Mouse (Mus musculus) embryonic facial prominence, embryonic 15.5 days (tissue): ENCODE data around the gene Clec4n. TPM values are rescaled to one million over a fixed set of nuclear protein-coding genes. Genes with fewer than 3 reads are reported as not detected.
"Not testable (repeated sequence)": the region's sequence is repeated elsewhere in the genome, so short reads cannot be mapped to it uniquely, and the experiment has no call there.

Experiments
- ATAC-seq: fragments of 200-750 bp; cut with Nextera tagmentation; 2 replicates; pipeline ENCODE4 v1.8.0; 2017; ENCODE audit warnings: low read depth, moderate TSS enrichment; ENCODE audit not compliant: insufficient number of reproducible peaks, low FRiP score, low TSS enrichment
- H3K27ac ChIP-seq: fragments of 300-500 bp; sonication (generic); replicated peaks from 2 replicates; pipeline ENCODE4 v1.5.1; 2015; ENCODE audit warnings: mild to moderate bottlenecking, inconsistent platforms
- H3K27me3 ChIP-seq: fragments of 300-500 bp; sonication (generic); 2 replicates; pipeline ENCODE4 v1.6.1; 2015; ENCODE audit warnings: inconsistent platforms
- H3K36me3 ChIP-seq: fragments of 300-500 bp; sonication (generic); 2 replicates; pipeline ENCODE4 v1.6.1; 2015; ENCODE audit warnings: mild to moderate bottlenecking, inconsistent platforms
- H3K4me1 ChIP-seq: fragments of 300-500 bp; sonication (generic); 2 replicates; pipeline ENCODE4 v1.6.1; 2015; ENCODE audit warnings: inconsistent platforms
- H3K4me2 ChIP-seq: fragments of 300-500 bp; sonication (generic); replicated peaks from 2 replicates; pipeline ENCODE4 v1.6.1; 2015; ENCODE audit warnings: mild to moderate bottlenecking, inconsistent platforms
- H3K4me3 ChIP-seq: fragments of 300-500 bp; sonication (generic); replicated peaks from 2 replicates; pipeline ENCODE4 v1.5.1; 2015; ENCODE audit warnings: mild to moderate bottlenecking, inconsistent platforms
- H3K9ac ChIP-seq: fragments of 300-500 bp; sonication (generic); 2 replicates; pipeline ENCODE4 v1.6.1; 2015; ENCODE audit warnings: inconsistent platforms
- H3K9me3 ChIP-seq: fragments of 300-500 bp; sonication (generic); replicated peaks from 2 replicates; pipeline ENCODE4 v1.6.1; 2016; ENCODE audit warnings: inconsistent platforms
- WGBS: fragments of 180-500 bp; shearing (Covaris S2); methylation state at CpG from one replicate; pipeline ENCODE4 v1.1.7; 2015; 5-methylcytosine and 5-hydroxymethylcytosine counted together
- polyA plus RNA-seq: library from polyadenylated mRNA; unstranded; fragments of >200 nt; fragmentation: Nextera tagmentation; extraction: Ambion mirVana; gene quantifications from 2 replicates; pipeline ENCODE4 v1.2.1, GENCODE M21; 2015

Clec4n gene
- 4.9 and 5.0 TPM in 2 replicates for polyA plus RNA-seq

- H3K27me3 ChIP-seq = no peaks in the 10 kb centered on the region
- H3K4me1 ChIP-seq = no peaks in the 10 kb centered on the region
- no peaks in the 10 kb centered on the region for H3K36me3 ChIP-seq
- no peak within 1 kb of the TSS for H3K9ac ChIP-seq
- no peak within 1 kb of the TSS for H3K4me3 ChIP-seq
- H3K4me2 ChIP-seq = no peak within 1 kb of the TSS
- no peak within 1 kb of the TSS for H3K27ac ChIP-seq
- no peaks in the 10 kb centered on the region for H3K9me3 ChIP-seq
- WGBS = 65% methylated on average over 3 of the region's 3 CpGs
- ATAC-seq = no peak
Observed at GRCm38 (mm10) chr6:123229644-123230043, at the start of gene Clec4n. TSS of gene Clec4n (plus strand) at chr6:123229843.

- H3K4me2 ChIP-seq, ATAC-seq, H3K9me3 ChIP-seq, H3K4me1 ChIP-seq, H3K27me3 ChIP-seq, H3K4me3 ChIP-seq, H3K9ac ChIP-seq, H3K27ac ChIP-seq, H3K36me3 ChIP-seq: not testable (repeated sequence)
- WGBS = 70% methylated on average over 2 of the region's 2 CpGs
Observed at GRCm38 (mm10) chr6:123184862-123185261, 44.8 kb upstream of the Clec4n start.

GRCm38 (mm10) chr6:123207187-123208076 lies 22.2 kb upstream of the Clec4n start:
- Histone ChIP-seq H3K4me3 (no peak overlapping the region), H3K9me3 (no peaks in the 10 kb centered on the region), H3K27me3 (no peaks in the 10 kb centered on the region), H3K4me1 (no peaks in the 10 kb centered on the region), H3K9ac (no peak overlapping the region), H3K4me2 (no peak overlapping the region), H3K36me3 (no peaks in the 10 kb centered on the region), H3K27ac (no peak overlapping the region)
- WGBS = 79% methylated on average over 1 of the region's 1 CpGs
- no peak for ATAC-seq

- not testable (repeated sequence) for H3K27ac ChIP-seq, H3K36me3 ChIP-seq, H3K9me3 ChIP-seq, ATAC-seq, H3K9ac ChIP-seq, H3K27me3 ChIP-seq, H3K4me1 ChIP-seq, H3K4me2 ChIP-seq, H3K4me3 ChIP-seq
Observed at GRCm38 (mm10) chr6:123208077-123208439, 21.6 kb upstream of the Clec4n start.

- H3K27me3 ChIP-seq = no peaks in the 10 kb centered on the region
- no peak overlapping the region for H3K4me2 ChIP-seq
- H3K27ac ChIP-seq = no peak overlapping the region
- no peak overlapping the region for H3K4me3 ChIP-seq
- H3K4me1 ChIP-seq = no peaks in the 10 kb centered on the region
- H3K36me3 ChIP-seq = no peaks in the 10 kb centered on the region
- ATAC-seq = no peak
- 74% methylated on average over 1 of the region's 1 CpGs for WGBS
- H3K9ac ChIP-seq = no peak overlapping the region
- H3K9me3 ChIP-seq = no peaks in the 10 kb centered on the region
Observed at GRCm38 (mm10) chr6:123211726-123212125, 17.9 kb upstream of the Clec4n start.

- no peak overlapping the region for H3K4me2 ChIP-seq
- H3K27me3 ChIP-seq = no peaks in the 10 kb centered on the region
- H3K27ac ChIP-seq = no peak overlapping the region
- H3K36me3 ChIP-seq = no peaks in the 10 kb centered on the region
- WGBS = 57% methylated on average over 2 of the region's 2 CpGs
- H3K4me3 ChIP-seq = no peak overlapping the region
- no peaks in the 10 kb centered on the region for H3K9me3 ChIP-seq
- H3K9ac ChIP-seq = no peak overlapping the region
- no peaks in the 10 kb centered on the region for H3K4me1 ChIP-seq
- no peak for ATAC-seq
Observed at GRCm38 (mm10) chr6:123227519-123228166, 2.0 kb upstream of the Clec4n start.

- Histone ChIP-seq H3K4me2 (no peak overlapping the region), H3K27me3 (no peaks in the 10 kb centered on the region), H3K9ac (no peak overlapping the region), H3K36me3 (no peaks in the 10 kb centered on the region), H3K9me3 (no peaks in the 10 kb centered on the region), H3K4me3 (no peak overlapping the region), H3K27ac (no peak overlapping the region), H3K4me1 (no peaks in the 10 kb centered on the region)
- ATAC-seq = no peak
- 63% methylated on average over 2 of the region's 2 CpGs for WGBS
Observed at GRCm38 (mm10) chr6:123231149-123231548, 1.5 kb downstream of the Clec4n start.

GRCm38 (mm10) chr6:123237582-123237981 lies 7.9 kb downstream of the Clec4n start:
- Histone ChIP-seq H3K27ac (no peak overlapping the region), H3K4me2 (no peak overlapping the region), H3K4me3 (no peak overlapping the region), H3K4me1 (no peaks in the 10 kb centered on the region), H3K9ac (no peak overlapping the region), H3K27me3 (no peaks in the 10 kb centered on the region), H3K9me3 (no peaks in the 10 kb centered on the region), H3K36me3 (no peaks in the 10 kb centered on the region)
- ATAC-seq = no peak

GRCm38 (mm10) chr6:123244201-123244600 lies 14.6 kb downstream of the Clec4n start:
- H3K4me1 ChIP-seq = no peaks in the 10 kb centered on the region
- H3K9me3 ChIP-seq = no peaks in the 10 kb centered on the region
- H3K9ac ChIP-seq = no peak overlapping the region
- WGBS = 85% methylated on average over 5 of the region's 5 CpGs
- no peak overlapping the region for H3K4me2 ChIP-seq
- no peak overlapping the region for H3K4me3 ChIP-seq
- no peak for ATAC-seq
- H3K27me3 ChIP-seq = no peaks in the 10 kb centered on the region
- H3K36me3 ChIP-seq = no peaks in the 10 kb centered on the region
- no peak overlapping the region for H3K27ac ChIP-seq

- H3K4me3 ChIP-seq, H3K4me2 ChIP-seq, H3K9ac ChIP-seq, H3K9me3 ChIP-seq, H3K4me1 ChIP-seq, H3K27ac ChIP-seq, H3K36me3 ChIP-seq, ATAC-seq, H3K27me3 ChIP-seq: not testable (repeated sequence)
- 78% methylated on average over 2 of the region's 2 CpGs for WGBS
Observed at GRCm38 (mm10) chr6:123248862-123249261, 19.2 kb downstream of the Clec4n start.

- no peak overlapping the region for H3K9ac ChIP-seq
- H3K4me1 ChIP-seq = no peaks in the 10 kb centered on the region
- no peak overlapping the region for H3K4me3 ChIP-seq
- H3K36me3 ChIP-seq = no peaks in the 10 kb centered on the region
- H3K4me2 ChIP-seq = no peak overlapping the region
- ATAC-seq = no peak
- H3K27me3 ChIP-seq = no peaks in the 10 kb centered on the region
- no peak overlapping the region for H3K27ac ChIP-seq
- H3K9me3 ChIP-seq = no peaks in the 10 kb centered on the region
Observed at GRCm38 (mm10) chr6:123252735-123253134, 23.1 kb downstream of the Clec4n start.

- H3K4me3 ChIP-seq = no peak overlapping the region
- no peak for ATAC-seq
- H3K4me1 ChIP-seq = no peaks in the 10 kb centered on the region
- H3K27me3 ChIP-seq = no peaks in the 10 kb centered on the region
- no peaks in the 10 kb centered on the region for H3K9me3 ChIP-seq
- no peaks in the 10 kb centered on the region for H3K36me3 ChIP-seq
- WGBS = 72% methylated on average over 3 of the region's 3 CpGs
- H3K27ac ChIP-seq = no peak overlapping the region
- no peak overlapping the region for H3K4me2 ChIP-seq
- no peak overlapping the region for H3K9ac ChIP-seq
Observed at GRCm38 (mm10) chr6:123258946-123259345, 29.3 kb downstream of the Clec4n start.
